Mouse (Mus musculus): ENCODE measurements around the gene Fstl5. TPM values are rescaled to one million over a fixed set of nuclear protein-coding genes. Genes with fewer than 3 reads are reported as not detected.
"Not testable (repeated sequence)": the region's sequence is repeated elsewhere in the genome, so short reads cannot be mapped to it uniquely, and the experiment has no call there.

Fstl5 gene
- polyA plus RNA-seq (2017; shearing (Covaris generic)), result not detected

DNA sequence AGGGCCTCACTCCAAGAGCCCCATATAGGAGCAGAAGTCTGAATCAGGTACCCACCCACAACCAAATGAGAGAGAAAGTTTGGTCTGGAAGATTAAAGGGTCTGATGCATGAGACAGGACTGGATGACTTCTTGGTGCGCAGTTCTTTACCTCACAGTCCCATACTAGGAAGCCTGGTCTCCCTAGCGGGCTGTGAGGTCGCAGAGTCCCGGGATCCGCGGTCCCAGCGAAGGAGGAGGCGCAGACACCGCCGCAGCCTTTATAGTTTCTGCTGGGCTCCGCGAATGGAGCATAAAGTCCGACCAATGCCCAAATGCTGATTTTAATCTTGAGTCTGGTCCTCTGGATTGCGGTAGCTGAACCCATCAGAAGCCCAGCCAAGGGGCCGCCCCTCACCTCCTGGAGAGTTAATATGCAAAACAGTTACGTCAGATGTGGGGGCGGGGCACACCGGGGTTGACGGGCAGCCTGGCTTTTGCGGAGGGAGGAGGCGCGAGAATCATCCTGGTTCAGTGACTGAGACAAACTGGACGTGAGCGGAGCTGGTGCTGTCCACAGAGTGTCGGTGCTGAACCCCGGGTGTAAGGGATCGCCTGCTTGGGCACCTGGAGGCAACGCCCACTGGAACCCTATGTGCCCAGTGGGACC lies at the start of gene Fstl5:
Gene Fstl5, plus strand, starts transcription at position 211 of the 648 bp plus-strand sequence.
- no peak for ATAC-seq

DNA sequence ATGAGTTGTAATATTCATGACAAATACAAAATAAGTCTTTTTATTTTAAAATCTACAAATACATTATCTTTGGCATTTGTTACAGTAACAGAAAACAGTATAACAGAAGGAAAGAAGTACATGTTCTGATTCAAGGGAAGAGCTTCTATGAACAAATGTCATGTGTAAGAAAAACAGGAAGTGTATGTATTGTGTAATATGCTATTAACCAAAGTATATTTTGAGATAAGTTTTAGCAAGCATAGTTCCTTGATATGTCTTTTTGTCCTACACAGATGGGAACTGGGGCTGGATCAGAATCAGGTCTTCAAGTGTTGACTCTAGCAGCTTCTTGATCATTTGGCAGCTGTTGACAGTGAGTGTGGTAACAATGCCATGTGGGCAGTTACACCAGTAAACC lies 48.5 kb upstream of the Fstl5 start:
- ATAC-seq, result no peak

DNA sequence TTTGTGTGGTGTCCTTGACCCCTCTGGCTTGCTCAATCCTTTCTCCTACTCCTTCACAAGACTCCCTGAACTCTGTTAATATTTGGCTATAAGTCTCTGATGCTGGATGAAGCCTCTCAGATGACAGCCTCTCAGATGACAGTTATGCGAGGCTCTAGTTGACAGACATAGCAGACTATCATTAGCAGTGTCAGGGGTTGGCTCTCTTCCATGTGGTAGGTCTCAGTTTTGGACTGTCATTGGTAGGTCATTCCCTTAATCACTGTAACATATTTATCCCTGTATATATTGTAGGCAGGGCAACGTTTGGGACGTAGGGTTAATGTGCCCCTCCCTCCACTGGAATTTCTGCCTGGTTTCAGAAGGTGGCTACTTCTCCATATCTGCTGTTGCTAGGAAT lies 22.9 kb upstream of the Fstl5 start:
- ATAC-seq, result no peak

DNA sequence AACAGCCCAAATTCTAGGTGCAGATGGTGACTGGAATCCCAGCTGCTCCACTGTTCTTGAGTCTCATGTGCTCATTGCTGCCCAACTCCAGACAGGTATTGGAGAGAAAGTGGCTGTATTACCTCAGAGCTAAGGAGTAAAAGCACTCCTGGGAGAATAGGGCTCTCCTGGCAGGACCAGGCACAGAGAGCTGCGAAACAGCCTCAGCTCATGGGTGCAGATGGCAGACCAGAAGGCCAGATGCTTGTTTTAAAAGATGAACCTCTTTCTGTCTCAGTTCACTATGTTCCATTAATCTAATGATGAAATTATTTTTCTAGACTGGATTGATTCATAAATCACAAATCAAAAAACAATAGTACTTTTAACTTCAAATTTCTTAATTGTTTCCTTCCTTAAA lies 12.1 kb upstream of the Fstl5 start:
- no peak for ATAC-seq

DNA sequence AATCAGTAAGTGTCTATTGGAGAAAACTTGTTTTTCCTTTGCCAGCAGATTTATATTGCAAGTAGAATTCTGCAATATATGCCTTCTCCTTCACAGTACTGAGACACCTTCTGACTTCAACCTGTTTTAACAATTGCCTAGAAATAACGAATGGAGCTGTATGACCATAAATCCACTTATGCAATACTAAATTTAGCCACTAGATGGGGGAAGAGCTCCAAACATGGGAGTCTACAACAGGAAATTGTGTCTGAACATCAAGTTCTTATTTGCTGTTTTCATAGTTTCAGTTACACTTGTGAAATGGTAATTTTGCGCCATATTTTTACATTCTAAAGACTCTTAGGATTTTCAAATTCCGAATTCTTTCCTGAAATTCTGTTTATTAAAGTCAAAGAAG lies 6.2 kb upstream of the Fstl5 start:
- ATAC-seq, result peak; percentile 85

DNA sequence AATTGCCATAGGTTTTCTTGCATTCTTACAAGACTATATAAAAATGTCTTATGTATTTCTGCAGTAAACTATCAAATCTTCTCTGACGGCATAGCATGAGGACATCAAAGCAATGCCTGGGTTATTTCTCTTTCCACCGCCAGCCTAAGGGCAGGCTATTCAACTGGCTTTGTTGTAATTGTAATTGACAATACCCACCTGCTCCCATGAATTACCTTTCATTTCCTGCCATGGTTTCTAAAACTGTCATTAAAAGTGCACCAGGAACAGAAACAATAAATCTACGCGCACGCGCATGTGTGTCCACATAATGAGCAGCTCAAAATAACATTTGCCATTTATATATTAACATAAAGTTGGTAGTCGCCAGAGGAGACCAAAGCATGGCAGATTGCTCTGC lies 1.2 kb upstream of the Fstl5 start:
- ATAC-seq, result no peak

DNA sequence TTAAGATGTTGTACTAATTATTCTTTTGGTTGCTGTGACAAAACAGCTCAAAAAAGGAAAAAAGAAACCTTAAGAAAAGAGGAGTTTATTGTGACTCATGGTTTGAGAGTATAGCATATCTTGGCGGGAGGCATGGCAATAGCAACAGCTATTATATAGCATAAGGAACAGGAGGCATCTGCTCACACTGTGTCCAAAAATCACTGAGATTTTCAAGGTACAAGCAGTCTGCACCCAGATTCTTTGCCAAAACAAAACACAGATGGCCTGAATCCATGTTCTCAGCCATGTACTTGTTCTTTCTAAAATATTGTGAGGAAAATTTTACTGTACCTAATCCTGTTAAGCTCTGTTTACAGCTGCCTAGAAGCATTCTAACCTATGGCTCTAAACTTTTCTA lies 66.4 kb downstream of the Fstl5 start:
- no peak for ATAC-seq

DNA sequence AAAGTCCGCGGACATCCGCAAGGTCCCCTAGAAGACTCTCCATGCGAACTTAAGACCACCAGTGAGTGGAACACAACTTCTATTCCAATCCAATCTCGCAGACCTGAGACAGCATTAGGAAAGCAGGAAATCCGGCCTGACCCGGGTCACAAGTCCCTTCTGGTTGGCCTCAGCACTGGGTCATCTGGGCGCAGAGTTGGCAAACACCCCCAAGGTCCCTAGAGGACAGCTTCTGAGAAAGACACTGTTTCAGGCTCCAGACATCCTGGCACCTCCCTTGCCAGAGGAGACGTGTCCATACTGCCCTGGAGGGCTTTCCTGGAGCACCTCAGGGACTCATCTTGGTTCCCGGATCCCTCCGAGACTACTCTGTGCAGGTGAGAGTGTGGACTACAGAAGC lies 73.8 kb downstream of the Fstl5 start:
- no peak for ATAC-seq

DNA sequence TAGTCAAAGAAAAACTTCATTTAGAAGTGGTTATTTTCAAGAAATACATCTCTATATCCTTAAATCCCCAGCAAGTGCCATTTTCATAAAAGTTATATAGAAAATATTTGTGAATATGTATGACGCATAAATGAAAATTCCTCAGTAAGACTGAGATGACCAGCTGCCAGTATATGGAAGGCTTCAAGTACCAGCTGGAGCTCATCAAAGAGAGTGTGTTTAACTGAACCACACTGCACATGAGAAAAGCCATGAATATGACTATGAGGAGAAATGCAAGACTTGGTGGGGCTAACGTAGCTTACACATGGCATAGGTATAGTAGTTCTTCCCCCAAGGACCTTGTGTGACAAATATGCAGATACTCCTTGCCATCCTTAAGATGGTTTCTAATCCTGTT lies 164.8 kb downstream of the Fstl5 start:
- ATAC-seq, result no peak

DNA sequence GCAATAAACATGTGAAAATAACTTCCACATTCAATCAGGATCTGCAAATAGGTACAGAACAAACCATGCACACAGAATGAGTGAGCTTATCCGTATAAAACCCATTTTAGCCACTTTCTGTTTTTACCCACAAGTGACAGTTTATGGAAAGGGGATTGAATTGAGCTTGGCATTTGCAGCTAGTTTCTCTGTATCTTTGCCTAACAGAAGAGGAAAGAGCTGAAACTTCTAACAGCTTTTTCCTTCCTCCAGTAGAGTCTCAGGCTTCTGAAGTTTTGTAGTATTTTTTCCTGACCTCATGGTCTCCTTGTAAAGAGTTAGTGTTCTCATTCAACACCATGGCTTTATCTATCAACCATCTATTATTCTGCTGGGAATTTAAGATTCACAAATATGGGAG lies 177.3 kb downstream of the Fstl5 start:
- ATAC-seq, result no peak

DNA sequence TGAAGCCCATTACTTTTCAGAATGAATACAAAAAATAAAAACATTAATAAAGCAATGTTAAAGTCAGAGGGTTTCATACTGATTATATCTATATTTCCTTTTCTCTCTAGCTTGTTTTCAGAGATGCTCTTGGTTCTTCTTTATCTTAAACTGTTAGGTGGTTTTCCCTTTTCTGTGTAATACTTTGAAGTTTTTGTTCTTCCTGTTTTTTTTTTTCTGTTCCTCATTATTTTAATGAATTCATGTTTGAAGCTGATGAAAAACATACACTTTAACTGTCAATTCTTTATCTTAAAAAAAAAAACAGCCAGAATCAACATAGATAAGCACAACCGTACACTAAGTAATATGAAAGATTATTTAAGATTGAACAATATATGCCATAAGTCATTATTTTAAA lies 218.9 kb downstream of the Fstl5 start:
- no peak for ATAC-seq

DNA sequence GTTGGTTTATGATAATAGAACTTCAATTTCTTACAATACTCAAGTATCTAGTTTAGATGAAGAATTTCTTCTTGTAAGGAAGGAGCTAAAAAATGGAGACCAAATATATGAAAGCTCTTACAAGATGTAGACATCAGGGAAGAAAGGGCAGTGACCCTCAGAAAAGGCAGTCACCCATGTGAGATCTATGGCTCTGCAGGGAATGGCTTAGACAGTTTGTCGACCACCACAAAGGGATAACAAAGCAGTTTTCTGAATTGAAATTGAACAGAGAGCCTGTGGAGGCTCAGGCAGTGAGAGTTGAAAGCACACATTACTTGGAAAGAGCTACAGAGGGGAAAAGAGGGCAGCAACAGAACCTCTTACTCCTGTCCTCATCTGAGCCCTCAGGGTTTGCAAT lies 220.3 kb downstream of the Fstl5 start:
- ATAC-seq, result no peak

DNA sequence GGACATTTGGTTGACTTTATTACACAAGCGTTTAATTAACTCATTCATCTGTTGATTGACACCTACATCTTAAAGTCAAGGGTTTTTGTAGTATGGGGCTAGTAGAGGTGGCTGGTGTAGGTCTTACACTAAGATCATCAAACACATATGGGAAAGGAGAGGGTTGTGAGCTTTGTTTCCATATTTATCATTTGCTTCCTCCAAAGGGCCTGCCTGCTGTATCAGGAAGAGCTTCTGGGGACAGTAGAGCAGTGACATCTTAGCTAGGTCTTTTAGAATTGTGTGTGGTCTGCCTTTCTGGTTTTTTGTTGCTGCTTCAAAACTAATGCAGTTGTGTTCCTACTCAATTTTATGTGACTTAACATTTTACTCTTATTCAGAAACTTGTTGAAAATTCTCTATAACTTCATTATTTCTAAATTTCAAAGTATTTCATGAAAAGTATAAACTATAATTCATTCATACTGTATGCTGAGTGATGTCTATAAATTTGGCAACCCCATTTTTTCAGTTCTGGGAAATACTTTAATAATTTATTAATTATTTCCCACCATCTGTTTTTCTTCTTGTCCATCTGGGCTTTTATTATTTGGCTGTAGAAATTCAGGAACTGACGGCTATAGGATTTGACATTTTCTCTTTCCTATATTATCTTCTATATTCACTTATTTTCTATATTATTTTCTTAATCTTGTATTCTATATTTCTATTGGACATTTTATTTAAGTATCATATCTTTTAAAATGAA lies 227.1 kb downstream of the Fstl5 start:
- ATAC-seq, result no peak

DNA sequence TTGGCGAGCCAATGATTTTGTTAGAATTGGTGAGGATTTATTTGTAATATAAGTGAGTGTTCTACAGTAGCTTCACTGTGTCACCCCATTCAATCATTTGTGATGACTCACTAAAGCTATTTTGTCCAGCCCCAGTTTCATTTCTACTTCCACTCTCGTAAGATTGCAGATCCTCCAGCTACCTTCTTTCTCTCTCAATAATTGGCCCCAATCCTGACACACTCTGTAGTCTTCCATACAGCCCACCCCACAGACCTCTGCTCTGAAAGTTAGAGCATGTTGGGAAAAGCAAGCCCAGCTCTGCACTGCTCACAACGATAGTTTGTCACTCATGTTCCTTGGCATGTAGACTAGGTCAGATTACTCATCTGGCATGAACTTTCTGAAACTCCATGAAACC lies 242.9 kb downstream of the Fstl5 start:
- ATAC-seq, result no peak

DNA sequence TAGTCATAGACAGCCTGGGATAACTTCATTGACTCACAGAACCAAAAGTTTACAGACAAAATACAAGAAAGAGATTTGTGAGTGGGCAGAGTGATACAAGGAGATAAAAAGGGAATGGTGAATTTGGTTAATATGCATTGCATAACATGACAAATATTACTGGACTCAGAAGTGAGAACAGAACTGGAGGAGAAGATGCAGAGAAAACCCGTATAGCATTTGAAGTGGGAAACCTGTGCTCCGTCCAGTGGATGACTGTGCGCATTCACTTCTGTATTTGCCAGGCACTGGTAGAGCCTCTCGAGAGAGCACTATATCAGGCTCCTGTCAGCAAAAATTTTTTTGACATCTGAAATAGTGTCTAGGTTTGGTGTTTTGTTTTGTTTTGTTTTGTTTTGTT lies 245.5 kb downstream of the Fstl5 start:
- no peak for ATAC-seq

DNA sequence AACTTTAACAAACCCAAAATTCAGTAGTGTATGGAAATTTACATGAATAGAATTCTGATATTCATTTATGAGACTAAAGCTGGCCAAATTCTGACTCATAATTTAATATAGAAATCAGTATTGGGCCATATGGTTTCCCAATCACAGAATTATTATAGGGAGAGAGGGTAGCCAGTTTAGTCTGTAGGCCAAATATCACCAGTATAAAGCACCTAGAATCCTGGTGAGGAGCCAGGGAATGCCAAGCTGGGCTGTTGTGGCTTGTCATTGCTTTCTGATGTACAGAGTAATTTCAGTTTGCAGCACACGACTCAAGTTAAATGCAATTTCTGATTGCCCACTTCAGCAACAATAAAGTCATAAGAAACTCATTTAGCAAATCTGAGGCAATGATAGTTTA lies 248.4 kb downstream of the Fstl5 start:
- no peak for ATAC-seq

DNA sequence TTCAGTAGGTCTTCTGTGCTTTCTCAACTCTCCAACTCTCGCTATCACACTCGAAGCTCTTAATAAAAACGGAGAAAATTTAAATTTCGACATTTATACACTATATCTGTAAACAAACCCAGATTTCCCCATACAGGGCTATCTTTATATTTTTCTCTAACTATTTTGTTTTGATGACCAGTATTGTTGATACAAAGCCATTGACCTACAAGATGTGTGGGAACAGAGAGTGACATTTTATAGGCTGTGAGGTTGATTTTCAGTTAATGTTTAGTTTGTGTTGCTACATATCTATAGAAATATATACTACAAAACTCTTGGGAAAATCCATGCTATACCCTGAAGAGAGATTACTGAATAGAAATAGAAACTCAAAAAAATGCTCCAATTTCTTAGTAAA lies 262.9 kb downstream of the Fstl5 start:
- no peak for ATAC-seq

DNA sequence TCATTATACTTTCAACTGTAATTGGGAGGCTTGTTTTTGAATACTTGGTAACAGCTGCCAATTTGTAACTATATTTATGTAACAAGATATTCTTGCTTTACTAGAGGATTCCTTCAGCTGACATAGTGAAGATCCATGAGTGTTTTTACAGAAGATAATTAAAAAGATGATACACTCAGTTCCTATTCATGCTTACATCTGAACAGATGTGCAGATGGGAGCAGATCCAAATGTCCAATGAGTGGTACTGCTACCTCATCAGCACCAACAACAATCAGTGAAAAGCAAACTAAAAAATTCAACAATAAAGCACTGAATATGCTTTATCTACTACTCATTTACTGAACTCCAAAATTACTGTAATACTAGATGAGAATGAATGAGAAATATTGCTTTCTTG lies 292.9 kb downstream of the Fstl5 start:
- ATAC-seq, result no peak

DNA sequence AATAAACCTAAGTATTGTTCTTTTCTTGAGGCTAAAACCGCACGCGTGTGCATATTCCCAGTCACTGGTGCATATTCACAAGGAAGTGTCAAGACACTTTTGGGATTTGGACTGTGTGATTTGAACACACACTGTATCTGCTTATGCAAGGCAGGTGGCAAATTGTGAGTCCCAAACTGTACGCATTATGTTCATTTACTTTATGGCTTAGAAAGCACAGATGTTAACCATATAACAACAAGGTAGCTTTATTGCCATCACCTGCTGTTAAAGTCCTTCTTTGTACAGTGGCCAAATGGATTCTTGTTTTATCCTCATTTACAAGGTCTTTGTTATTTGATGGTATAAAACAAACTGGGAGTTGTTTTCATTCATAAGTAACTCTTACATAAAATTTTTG lies 295.8 kb downstream of the Fstl5 start:
- ATAC-seq, result no peak

DNA sequence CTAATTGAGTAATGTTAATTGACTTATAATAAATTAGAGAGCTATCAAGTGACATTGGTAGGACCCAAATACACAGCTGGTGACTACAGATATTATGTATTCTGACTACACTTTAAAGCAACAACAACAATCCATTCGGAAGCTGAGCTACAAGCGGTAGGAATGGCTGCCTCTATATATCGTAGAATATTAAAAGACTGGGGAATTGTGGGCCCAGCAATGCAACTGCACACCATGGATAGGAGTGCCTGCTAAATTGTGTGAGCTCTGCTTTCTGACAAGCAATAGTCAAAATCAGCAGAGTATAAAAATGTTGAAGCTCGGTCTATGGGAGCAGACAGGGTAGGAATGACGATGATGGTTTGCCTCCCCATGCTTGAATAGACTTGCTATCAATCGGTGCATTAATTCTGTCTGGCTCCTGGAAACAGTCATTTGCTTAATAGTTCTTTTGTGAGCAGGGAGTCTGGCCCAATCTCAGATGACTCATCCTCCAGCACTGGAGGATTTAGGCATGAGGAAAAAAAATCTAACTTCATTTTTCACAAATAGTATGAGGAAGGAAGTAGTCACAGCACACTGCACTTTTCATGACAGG lies 354.8 kb downstream of the Fstl5 start:
- no peak for ATAC-seq

DNA sequence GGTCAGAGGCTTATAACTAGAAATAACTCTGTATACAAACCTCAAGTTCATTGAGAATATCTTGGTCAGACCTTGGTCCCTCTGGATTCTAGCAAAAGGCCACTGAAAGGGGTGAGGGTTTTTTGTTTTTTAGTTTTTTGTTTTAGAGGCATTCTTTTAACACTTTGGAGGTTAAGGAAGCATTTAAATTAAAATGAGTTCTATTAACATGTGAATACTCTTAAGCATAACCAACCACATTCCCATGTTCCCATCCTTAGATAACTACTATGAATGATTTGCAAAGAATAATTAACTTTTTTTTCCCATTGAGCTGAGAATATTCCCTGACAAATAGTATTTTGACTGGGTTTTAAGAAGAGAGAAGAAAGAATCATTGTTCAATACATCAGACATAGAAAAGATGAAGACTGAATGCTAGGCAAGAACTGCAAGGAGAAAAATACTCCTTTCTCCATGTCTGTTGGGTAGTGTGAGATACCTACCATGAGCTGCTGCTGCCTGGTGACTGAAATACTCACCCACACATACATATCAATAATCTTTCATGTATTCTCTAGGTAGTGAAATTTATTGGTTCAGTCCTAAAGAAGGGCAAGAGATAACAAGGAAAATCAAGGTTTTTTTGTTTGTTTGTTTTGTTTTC lies 393.3 kb downstream of the Fstl5 start:
- ATAC-seq, result no peak

DNA sequence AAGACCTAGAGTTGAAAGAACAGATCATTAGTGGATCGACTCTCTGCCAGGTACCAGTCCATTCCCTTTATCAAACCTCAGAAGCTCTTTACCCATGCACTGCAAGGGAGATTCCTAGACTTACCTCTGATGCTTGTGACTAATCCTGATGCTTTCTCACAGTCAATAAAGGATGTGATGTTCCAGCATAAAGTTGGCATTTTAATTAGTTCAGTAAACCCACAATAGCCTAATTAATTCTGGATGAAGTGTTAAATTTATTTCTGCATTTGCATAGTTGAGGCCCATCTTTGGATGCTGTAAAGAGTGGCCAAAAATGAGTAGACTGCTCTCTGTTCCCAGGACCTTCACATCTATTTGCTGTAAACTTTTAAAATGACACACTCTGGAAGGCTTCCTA lies 394.1 kb downstream of the Fstl5 start:
- ATAC-seq, result no peak

DNA sequence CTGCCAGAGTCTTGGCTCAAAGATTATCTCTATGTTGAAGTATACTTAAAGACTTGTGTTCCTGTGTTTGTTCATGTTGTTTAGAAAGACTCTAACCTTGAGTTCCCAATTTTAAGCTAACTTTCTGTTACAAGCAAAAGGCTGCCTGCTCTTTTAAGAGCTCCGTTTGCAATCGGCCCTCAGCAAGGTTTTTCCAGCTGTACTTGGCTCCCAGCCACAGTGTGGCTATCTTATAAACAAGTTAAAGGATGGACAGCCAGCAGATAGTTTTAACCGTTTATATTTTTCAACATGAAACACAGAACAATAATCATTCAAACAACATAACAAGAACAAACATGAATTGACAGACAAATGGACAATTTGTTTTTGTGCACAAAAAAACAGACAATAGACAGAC lies 433.8 kb downstream of the Fstl5 start:
- ATAC-seq, result not testable (repeated sequence)

DNA sequence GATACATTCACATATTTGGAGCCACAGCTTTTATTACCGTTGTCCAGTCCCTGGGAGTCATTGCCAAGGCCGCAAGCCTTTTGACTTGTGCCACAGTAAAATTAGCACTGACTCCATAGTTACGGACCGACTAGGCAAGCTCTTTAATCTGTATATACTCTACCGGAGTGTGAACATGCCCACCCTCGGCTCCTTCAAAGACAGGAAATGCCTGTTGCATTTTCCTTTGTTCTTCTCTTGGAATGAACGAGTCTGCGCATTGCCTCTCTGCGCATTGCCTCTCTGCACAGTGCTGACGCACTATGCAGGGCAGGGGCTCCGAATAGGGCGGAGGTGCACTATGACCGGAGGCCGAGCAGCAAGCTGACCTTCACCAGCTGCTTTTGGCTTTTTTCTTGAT lies 434.7 kb downstream of the Fstl5 start:
- ATAC-seq, result no peak
